Mouse (Mus musculus): ENCODE data around the gene Phf3. TPM values are rescaled to one million over a fixed set of nuclear protein-coding genes. Genes with fewer than 3 reads are reported as not detected.
A peak's percentile ranks its signal among the peaks of the same experiment; 100 is the strongest.
"Not testable (repeated sequence)": the region's sequence is repeated elsewhere in the genome, so short reads cannot be mapped to it uniquely, and the experiment has no call there.

Phf3 gene
- 27.7 and 29.4 TPM in 2 replicates for polyA plus RNA-seq (2015; fragmentation: Nextera tagmentation; extraction: Ambion mirVana)

DNA sequence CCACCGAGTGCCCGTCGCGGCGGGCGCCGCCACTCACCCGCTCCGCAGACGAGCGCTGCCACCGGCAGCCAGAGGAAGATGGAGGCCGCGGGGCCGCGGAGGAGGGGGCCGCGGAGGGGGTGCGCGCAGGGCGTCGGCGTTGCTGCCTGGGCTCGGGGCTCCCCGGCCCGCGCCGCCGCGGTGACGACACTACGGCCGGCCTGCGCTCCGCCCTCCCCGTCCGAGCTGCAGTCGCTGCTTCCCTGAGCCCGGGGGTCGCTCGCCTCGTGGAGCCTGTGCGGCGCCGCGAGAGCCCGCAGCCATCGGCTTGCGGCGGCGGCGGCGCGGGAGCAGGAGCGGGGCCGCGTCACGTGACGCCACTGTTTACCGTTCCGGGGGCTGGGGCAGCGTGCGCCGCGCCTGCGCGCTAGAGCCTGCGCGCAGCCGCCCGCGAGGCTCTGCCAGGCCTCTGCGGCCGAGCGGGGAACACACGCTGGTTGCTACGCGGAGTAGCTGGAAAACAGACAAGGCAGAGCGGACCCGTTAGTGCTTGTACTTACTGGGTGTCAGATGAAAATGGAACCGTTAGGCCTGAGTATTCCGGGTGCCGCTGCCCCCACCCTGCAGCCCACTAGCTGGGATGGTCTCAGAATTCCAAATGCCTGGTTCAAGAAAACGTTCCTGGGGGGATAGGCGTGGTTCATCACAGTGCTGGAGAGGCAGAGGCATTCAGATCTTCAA is at the start of gene Phf3:
TSS of gene Phf3 (minus strand) at position 381 of the 720 bp plus-strand sequence.
- Histone ChIP-seq H3K4me1 (replicated peaks; ENCODE audit: control insufficient read depth, insufficient read depth, low read length) (peaks cover 10% of the 10 kb centered on the region; the same call in 1 of the 2 replicates), H3K4me3 (ENCODE audit: low read length) (peak within 1 kb of the TSS; percentile 97), H3K27me3 (ENCODE audit: control insufficient read depth, insufficient read depth, low read depth, low read length) (no peaks in the 10 kb centered on the region), H3K36me3 (ENCODE audit: control insufficient read depth, insufficient read depth, low read length) (no peaks in the 10 kb centered on the region), H3K27ac (ENCODE audit: low read length) (peak within 1 kb of the TSS; percentile 97), H3K9ac (ENCODE audit: low read length) (peak within 1 kb of the TSS; percentile 95), H3K9me3 (ENCODE audit: control insufficient read depth, low read length) (no peaks in the 10 kb centered on the region), H3K4me2 (ENCODE audit: low read depth, low read length) (peak within 1 kb of the TSS; percentile 66)
- peak; percentile 95 for ATAC-seq (ENCODE audit: low read depth)
- under 1% methylated on average over 72 of the region's 85 CpGs for WGBS

DNA sequence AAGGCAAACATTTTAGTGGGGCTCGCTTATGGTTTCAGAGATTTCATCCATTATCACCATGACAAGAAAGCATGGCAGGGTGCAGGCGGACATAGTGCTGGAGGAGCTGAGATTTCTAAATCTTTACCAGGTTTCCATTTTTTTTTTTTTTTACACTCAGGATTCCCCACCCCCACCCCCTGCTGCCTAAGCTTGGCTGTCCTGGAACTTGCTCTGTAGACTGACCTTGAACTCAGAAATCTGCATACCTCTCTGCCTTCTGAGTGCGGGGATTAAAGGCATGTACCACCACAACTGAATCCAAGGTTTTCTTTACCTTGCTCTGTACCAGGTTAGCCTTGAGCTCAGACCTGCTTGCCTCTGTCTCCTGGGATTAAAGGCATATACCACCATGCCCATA is 48.5 kb upstream of the Phf3 start:
- Histone ChIP-seq H3K9me3 (ENCODE audit: control insufficient read depth, low read length) (peaks cover 12% of the 10 kb centered on the region), H3K4me2 (ENCODE audit: low read depth, low read length) (no peak overlapping the region), H3K27me3 (ENCODE audit: control insufficient read depth, insufficient read depth, low read depth, low read length) (no peaks in the 10 kb centered on the region), H3K27ac (ENCODE audit: low read length) (no peak overlapping the region), H3K36me3 (ENCODE audit: control insufficient read depth, insufficient read depth, low read length) (no peaks in the 10 kb centered on the region), H3K4me1 (replicated peaks; ENCODE audit: control insufficient read depth, insufficient read depth, low read length) (no peaks in the 10 kb centered on the region), H3K4me3 (ENCODE audit: low read length) (no peak overlapping the region), H3K9ac (ENCODE audit: low read length) (no peak overlapping the region)
- ATAC-seq (ENCODE audit: low read depth): no peak
- 91% methylated on average over 3 of the region's 3 CpGs for WGBS

DNA sequence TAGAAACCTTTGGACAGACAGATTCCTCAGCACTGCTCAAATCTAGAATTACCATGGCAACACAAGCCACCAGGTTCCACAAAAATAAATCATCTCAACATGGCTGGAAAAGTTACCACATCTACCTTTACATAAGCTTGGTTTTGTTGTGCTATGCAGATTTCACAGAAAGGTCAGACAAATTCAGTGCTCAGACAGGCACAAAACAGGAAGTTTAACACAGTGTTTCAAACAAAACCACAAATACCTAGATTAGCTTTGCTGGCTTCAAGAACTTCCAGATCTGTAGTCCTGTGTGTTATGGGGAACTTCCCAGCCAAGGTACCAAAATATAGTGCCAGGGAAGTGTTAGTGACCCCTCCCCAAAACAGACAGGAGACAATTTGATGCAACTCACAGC is 47.5 kb upstream of the Phf3 start:
- no peak overlapping the region for H3K27ac ChIP-seq (ENCODE audit: low read length)
- ATAC-seq (ENCODE audit: low read depth): no peak
- no peaks in the 10 kb centered on the region for H3K4me1 ChIP-seq (replicated peaks; ENCODE audit: control insufficient read depth, insufficient read depth, low read length)
- no peak overlapping the region for H3K4me3 ChIP-seq (ENCODE audit: low read length)
- H3K9me3 ChIP-seq (ENCODE audit: control insufficient read depth, low read length): peaks cover 12% of the 10 kb centered on the region
- no peaks in the 10 kb centered on the region for H3K36me3 ChIP-seq (ENCODE audit: control insufficient read depth, insufficient read depth, low read length)
- H3K4me2 ChIP-seq (ENCODE audit: low read depth, low read length): no peak overlapping the region
- no peak overlapping the region for H3K9ac ChIP-seq (ENCODE audit: low read length)
- no peaks in the 10 kb centered on the region for H3K27me3 ChIP-seq (ENCODE audit: control insufficient read depth, insufficient read depth, low read depth, low read length)

DNA sequence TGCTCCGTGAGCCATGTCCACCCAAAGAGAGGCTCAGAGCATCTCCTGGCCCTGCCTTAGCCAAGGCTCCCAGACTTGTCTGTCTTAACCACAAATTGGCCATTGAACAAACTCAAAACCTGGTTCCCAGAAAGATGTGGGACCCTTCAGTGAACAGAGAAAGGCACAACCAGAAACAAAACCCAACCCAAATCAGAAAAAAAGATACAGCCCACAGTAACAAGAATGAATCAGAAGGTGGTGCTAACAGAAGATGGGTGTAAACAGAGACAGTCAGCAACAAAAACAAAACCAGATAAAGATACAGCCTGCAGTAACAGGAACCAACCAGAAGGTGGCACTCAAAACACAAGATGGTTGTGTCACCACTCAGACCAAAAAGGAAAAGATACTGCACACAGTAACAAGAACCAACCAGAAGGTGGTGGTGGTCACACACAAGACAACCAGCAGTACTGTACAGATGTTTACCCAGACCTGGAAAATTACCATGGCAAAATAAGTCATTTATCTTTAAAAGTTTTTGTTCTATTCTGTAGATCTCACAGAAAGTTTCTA is 47.0 kb upstream of the Phf3 start:
- Histone ChIP-seq H3K9me3 (ENCODE audit: control insufficient read depth, low read length) (peaks cover 12% of the 10 kb centered on the region), H3K27ac (ENCODE audit: low read length) (no peak overlapping the region), H3K4me1 (replicated peaks; ENCODE audit: control insufficient read depth, insufficient read depth, low read length) (no peaks in the 10 kb centered on the region), H3K4me3 (ENCODE audit: low read length) (no peak overlapping the region), H3K9ac (ENCODE audit: low read length) (no peak overlapping the region), H3K27me3 (ENCODE audit: control insufficient read depth, insufficient read depth, low read depth, low read length) (no peaks in the 10 kb centered on the region), H3K4me2 (ENCODE audit: low read depth, low read length) (no peak overlapping the region), H3K36me3 (ENCODE audit: control insufficient read depth, insufficient read depth, low read length) (no peaks in the 10 kb centered on the region)
- no peak for ATAC-seq (ENCODE audit: low read depth)
- WGBS: 96% methylated on average over 1 of the region's 1 CpGs

DNA sequence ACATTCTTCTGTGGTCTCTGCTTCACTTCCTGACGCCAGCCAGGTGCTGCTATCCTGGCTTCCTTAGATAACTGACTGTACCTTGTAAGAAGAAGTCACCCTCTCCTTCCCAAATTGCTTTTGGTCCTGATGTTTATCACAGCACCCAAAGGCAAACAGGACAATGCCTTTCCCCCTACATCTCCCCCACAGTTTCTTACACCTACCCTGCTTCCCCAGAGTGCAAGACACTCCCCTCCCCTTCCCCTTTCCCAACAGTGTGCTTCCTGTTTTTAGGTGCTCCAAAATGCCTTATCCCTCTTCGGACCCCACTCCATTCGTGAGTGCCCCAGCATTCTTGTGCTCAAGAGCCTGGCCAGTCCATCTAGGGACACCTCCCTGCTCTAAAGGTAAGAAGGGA is 36.5 kb upstream of the Phf3 start:
- Histone ChIP-seq H3K27me3 (ENCODE audit: control insufficient read depth, insufficient read depth, low read depth, low read length) (no peaks in the 10 kb centered on the region), H3K4me1 (replicated peaks; ENCODE audit: control insufficient read depth, insufficient read depth, low read length) (no peaks in the 10 kb centered on the region), H3K27ac (ENCODE audit: low read length) (no peak overlapping the region), H3K9me3 (ENCODE audit: control insufficient read depth, low read length) (no peaks in the 10 kb centered on the region), H3K36me3 (ENCODE audit: control insufficient read depth, insufficient read depth, low read length) (no peaks in the 10 kb centered on the region), H3K4me2 (ENCODE audit: low read depth, low read length) (no peak overlapping the region), H3K9ac (ENCODE audit: low read length) (no peak overlapping the region), H3K4me3 (ENCODE audit: low read length) (no peak overlapping the region)
- WGBS: 33% methylated on average over 3 of the region's 3 CpGs
- no peak for ATAC-seq (ENCODE audit: low read depth)

DNA sequence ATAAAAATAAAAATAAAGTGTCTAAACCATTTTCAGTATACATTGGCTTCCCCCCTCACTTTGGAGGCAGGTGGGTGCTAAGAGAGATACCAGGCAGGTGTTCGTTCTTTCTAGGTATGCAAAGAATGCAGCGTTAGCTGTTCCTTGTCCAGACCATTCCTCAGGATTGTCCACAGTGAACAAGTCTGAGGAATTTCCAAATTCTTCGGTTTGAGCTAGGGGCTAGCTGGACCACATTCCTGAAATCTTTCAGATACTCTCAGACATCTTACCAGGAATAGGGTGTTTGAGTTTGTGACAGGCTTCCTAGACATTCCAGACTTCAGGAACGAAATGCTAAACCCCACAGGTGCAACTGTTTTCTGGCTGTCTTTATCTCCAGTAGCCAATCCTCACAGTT is 35.1 kb upstream of the Phf3 start:
- Histone ChIP-seq H3K4me2 (ENCODE audit: low read depth, low read length) (no peak overlapping the region), H3K27me3 (ENCODE audit: control insufficient read depth, insufficient read depth, low read depth, low read length) (no peaks in the 10 kb centered on the region), H3K9ac (ENCODE audit: low read length) (no peak overlapping the region), H3K36me3 (ENCODE audit: control insufficient read depth, insufficient read depth, low read length) (no peaks in the 10 kb centered on the region), H3K27ac (ENCODE audit: low read length) (no peak overlapping the region), H3K4me1 (replicated peaks; ENCODE audit: control insufficient read depth, insufficient read depth, low read length) (no peaks in the 10 kb centered on the region), H3K9me3 (ENCODE audit: control insufficient read depth, low read length) (no peaks in the 10 kb centered on the region), H3K4me3 (ENCODE audit: low read length) (no peak overlapping the region)
- peak; percentile 34; the same call in 1 of the 2 replicates for ATAC-seq (ENCODE audit: low read depth)
- WGBS: 49% methylated on average over 4 of the region's 4 CpGs

DNA sequence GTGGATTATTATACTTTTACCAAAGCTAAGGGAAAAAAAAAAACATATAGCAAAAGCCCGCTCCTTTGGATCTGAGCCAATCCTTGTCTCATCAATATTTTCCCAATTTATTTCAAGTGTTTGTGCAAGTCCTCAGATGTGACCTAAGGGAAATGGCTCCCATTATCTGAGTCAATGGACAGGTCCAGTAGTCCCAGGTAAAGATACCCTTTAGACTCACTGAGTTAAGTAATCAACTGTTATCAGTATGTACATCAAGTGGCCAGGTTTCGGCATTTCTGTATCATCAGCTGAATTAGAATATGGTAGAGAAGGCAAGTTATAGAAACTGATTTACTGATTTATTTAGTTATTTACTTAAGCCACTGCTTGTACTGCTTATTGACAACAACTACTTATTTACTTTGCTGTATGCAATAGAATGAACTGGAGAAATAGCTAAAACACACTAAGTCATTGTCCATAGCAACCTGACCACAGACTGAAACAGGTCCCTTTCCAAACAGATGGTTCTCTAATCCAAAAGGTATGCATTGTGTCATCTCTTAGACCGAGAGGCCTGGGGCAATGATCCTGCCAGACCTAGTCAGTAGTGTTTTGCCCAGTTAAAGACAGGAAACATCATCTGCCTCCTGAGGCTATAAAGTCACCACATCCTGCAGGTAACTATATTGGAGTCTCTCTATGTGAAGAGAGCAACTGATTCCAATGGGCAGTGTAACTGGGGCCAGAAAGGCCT is 29.9 kb upstream of the Phf3 start:
- H3K9ac ChIP-seq (ENCODE audit: low read length): no peak overlapping the region
- no peaks in the 10 kb centered on the region for H3K9me3 ChIP-seq (ENCODE audit: control insufficient read depth, low read length)
- no peak overlapping the region for H3K27ac ChIP-seq (ENCODE audit: low read length)
- H3K4me3 ChIP-seq (ENCODE audit: low read length): no peak overlapping the region
- no peaks in the 10 kb centered on the region for H3K27me3 ChIP-seq (ENCODE audit: control insufficient read depth, insufficient read depth, low read depth, low read length)
- no peaks in the 10 kb centered on the region for H3K36me3 ChIP-seq (ENCODE audit: control insufficient read depth, insufficient read depth, low read length)
- H3K4me1 ChIP-seq (replicated peaks; ENCODE audit: control insufficient read depth, insufficient read depth, low read length): no peaks in the 10 kb centered on the region
- no peak for ATAC-seq (ENCODE audit: low read depth)
- 71% methylated on average over 3 of the region's 3 CpGs for WGBS
- H3K4me2 ChIP-seq (ENCODE audit: low read depth, low read length): no peak overlapping the region

DNA sequence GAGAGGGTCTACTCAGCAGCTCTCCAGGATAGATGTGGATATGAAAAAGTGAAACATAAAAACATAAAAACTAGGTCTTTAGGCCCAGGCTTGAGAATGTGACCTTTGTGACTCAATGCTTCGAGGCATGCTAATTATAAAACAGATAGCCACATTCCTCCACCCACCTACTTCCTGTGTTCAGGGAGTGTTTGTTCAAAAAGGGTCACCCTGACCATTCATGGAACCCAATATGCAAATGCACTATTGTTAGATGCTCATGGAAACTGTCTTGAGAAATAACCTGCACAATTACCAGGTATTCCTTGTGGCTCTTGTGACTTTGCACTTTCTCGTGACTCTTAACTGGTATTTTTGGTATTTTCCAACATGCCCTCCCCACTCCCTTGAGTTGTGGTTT is 25.0 kb upstream of the Phf3 start:
- no peak overlapping the region for H3K4me3 ChIP-seq (ENCODE audit: low read length)
- no peak overlapping the region for H3K27ac ChIP-seq (ENCODE audit: low read length)
- H3K36me3 ChIP-seq (ENCODE audit: control insufficient read depth, insufficient read depth, low read length): no peaks in the 10 kb centered on the region
- H3K27me3 ChIP-seq (ENCODE audit: control insufficient read depth, insufficient read depth, low read depth, low read length): no peaks in the 10 kb centered on the region
- no peak overlapping the region for H3K9ac ChIP-seq (ENCODE audit: low read length)
- no peak overlapping the region for H3K4me2 ChIP-seq (ENCODE audit: low read depth, low read length)
- no peak for ATAC-seq (ENCODE audit: low read depth)
- 69% methylated on average over 2 of the region's 2 CpGs for WGBS
- no peaks in the 10 kb centered on the region for H3K9me3 ChIP-seq (ENCODE audit: control insufficient read depth, low read length)
- no peaks in the 10 kb centered on the region for H3K4me1 ChIP-seq (replicated peaks; ENCODE audit: control insufficient read depth, insufficient read depth, low read length)

DNA sequence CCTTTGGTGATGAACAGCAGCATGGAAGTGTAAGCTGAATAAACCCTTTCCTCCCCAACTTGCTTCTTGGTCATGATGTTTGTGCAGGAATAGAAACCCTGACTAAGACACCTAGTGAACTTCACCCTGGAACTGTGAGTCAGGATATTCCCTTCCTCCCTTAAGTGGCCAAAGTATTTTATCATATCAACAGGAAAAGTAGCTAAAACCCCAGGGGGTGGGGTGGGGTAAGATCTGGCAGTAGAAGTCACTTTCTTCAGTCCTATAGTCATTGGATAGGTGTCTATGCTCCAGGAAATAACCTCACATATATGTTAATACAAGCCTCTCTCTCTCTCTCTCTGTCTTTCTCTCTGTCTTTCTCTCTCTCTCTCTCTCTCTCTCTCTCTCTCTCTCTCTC is 21.6 kb upstream of the Phf3 start:
- H3K4me2 ChIP-seq (ENCODE audit: low read depth, low read length); H3K36me3 ChIP-seq (ENCODE audit: control insufficient read depth, insufficient read depth, low read length); H3K27ac ChIP-seq (ENCODE audit: low read length); H3K27me3 ChIP-seq (ENCODE audit: control insufficient read depth, insufficient read depth, low read depth, low read length); H3K4me3 ChIP-seq (ENCODE audit: low read length); ATAC-seq (ENCODE audit: low read depth); H3K9ac ChIP-seq (ENCODE audit: low read length); H3K4me1 ChIP-seq (replicated peaks; ENCODE audit: control insufficient read depth, insufficient read depth, low read length); H3K9me3 ChIP-seq (ENCODE audit: control insufficient read depth, low read length): not testable (repeated sequence)
